Mouse (Mus musculus) intestine, embryonic 15.5 days (tissue): ENCODE data around the gene Fbxl17. TPM values are rescaled to one million over a fixed set of nuclear protein-coding genes. Genes with fewer than 3 reads are reported as not detected.

Source experiments
- ATAC-seq: fragments of 200-750 bp; cut with Nextera tagmentation; 2 replicates; pipeline ENCODE4 v1.8.0; 2017; ENCODE audit warnings: moderate TSS enrichment, moderate library complexity
- H3K27ac ChIP-seq: fragments of 300-500 bp; sonication (generic); 2 replicates; pipeline ENCODE4 v1.5.1; 2015; ENCODE audit warnings: mild to moderate bottlenecking, inconsistent platforms
- H3K27me3 ChIP-seq: fragments of 300-500 bp; sonication (generic); replicated peaks from 2 replicates; pipeline ENCODE4 v1.6.1; 2015; ENCODE audit warnings: inconsistent platforms
- H3K36me3 ChIP-seq: fragments of 300-500 bp; sonication (generic); 2 replicates; pipeline ENCODE4 v1.6.1; 2015; ENCODE audit warnings: inconsistent platforms
- H3K4me1 ChIP-seq: fragments of 300-500 bp; sonication (generic); replicated peaks from 2 replicates; pipeline ENCODE4 v1.6.1; 2015; ENCODE audit warnings: inconsistent platforms
- H3K4me2 ChIP-seq: fragments of 300-500 bp; sonication (generic); replicated peaks from 2 replicates; pipeline ENCODE4 v1.6.1; 2015; ENCODE audit warnings: mild to moderate bottlenecking, inconsistent platforms
- H3K4me3 ChIP-seq: fragments of 300-500 bp; sonication (generic); replicated peaks from 2 replicates; pipeline ENCODE4 v1.5.1; 2015; ENCODE audit warnings: inconsistent platforms
- H3K9ac ChIP-seq: fragments of 300-500 bp; sonication (generic); 2 replicates; pipeline ENCODE4 v1.6.1; 2015; ENCODE audit warnings: inconsistent platforms
- H3K9me3 ChIP-seq: fragments of 300-500 bp; sonication (generic); 2 replicates; pipeline ENCODE4 v1.6.1; 2016; ENCODE audit warnings: inconsistent platforms
- WGBS: fragments of 180-500 bp; shearing (Covaris S2); methylation state at CpG from one replicate; pipeline ENCODE4 v1.1.7; 2015; 5-methylcytosine and 5-hydroxymethylcytosine counted together
- polyA plus RNA-seq: library from polyadenylated mRNA; unstranded; fragments of >200 nt; fragmentation: Nextera tagmentation; extraction: Ambion mirVana; gene quantifications from 2 replicates; pipeline ENCODE4 v1.2.1, GENCODE M21; 2015

Gene Fbxl17
- polyA plus RNA-seq, 1 experiment from 2014 or later: 4.4 TPM

GRCm38 (mm10) chr17:63220821-63221220, 279.0 kb downstream of the Fbxl17 start:
- ATAC-seq: no peak
- Histone ChIP-seq H3K27me3 (no peaks in the 10 kb centered on the region), H3K36me3 (no peaks in the 10 kb centered on the region), H3K27ac (no peak overlapping the region), H3K9ac (no peak overlapping the region), H3K4me2 (no peak overlapping the region), H3K9me3 (no peaks in the 10 kb centered on the region), H3K4me1 (no peaks in the 10 kb centered on the region), H3K4me3 (no peak overlapping the region)
- 51% methylated on average over 5 of the region's 5 CpGs for WGBS

GRCm38 (mm10) chr17:63217016-63217415, 282.8 kb downstream of the Fbxl17 start:
- no peaks in the 10 kb centered on the region for H3K27me3 ChIP-seq
- H3K4me3 ChIP-seq: no peak overlapping the region
- no peak overlapping the region for H3K27ac ChIP-seq
- H3K36me3 ChIP-seq: no peaks in the 10 kb centered on the region
- no peaks in the 10 kb centered on the region for H3K9me3 ChIP-seq
- 100% methylated on average over 1 of the region's 1 CpGs for WGBS
- H3K4me1 ChIP-seq: no peaks in the 10 kb centered on the region
- no peak for ATAC-seq
- no peak overlapping the region for H3K9ac ChIP-seq
- H3K4me2 ChIP-seq: no peak overlapping the region

DNA sequence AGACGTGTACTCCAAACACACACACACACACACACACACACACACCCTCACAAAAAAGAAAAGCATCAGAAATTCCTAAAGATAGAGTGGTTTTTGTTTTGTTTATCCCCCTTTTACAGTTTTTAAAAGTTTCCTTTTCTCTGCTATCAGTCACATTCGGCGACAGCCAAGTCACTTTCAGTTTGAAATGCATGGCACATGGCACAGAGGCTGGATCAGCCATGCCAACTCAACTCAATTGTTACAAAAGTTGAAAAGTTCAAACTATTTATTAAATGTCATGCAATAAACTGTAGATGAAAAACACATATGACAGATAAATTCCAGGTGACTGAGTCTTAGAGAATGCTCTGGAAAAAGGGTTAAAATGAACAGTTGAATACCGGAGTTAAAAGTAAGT, 287.8 kb downstream of the Fbxl17 start:
- Histone ChIP-seq H3K27ac (no peak overlapping the region), H3K4me1 (no peaks in the 10 kb centered on the region), H3K4me3 (no peak overlapping the region), H3K4me2 (no peak overlapping the region), H3K9me3 (no peaks in the 10 kb centered on the region), H3K36me3 (no peaks in the 10 kb centered on the region), H3K27me3 (no peaks in the 10 kb centered on the region), H3K9ac (no peak overlapping the region)
- ATAC-seq: no peak
- 85% methylated on average over 4 of the region's 4 CpGs for WGBS

DNA sequence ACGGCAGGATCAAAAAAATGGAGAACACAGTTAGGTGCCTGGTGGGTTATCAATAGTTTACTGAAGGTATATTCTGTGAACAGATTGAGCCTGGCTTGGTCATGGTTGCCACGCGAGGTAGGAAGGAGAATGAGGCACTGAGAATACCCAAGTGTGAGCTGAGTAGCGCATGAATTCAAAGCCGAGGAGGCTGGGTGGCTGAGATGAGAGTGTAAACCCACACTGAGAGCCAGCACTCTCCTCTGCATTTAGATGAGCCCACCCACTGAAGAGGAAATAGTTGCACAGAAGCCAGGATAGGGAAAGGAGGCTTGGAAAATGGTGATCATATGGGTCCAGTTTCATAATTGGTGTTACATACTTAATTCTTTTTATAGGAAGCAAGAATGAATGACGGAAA, 290.7 kb downstream of the Fbxl17 start:
- H3K27ac ChIP-seq: no peak overlapping the region
- H3K4me3 ChIP-seq: no peak overlapping the region
- no peaks in the 10 kb centered on the region for H3K4me1 ChIP-seq
- no peak overlapping the region for H3K9ac ChIP-seq
- 89% methylated on average over 6 of the region's 6 CpGs for WGBS
- no peak overlapping the region for H3K4me2 ChIP-seq
- no peaks in the 10 kb centered on the region for H3K9me3 ChIP-seq
- H3K27me3 ChIP-seq: no peaks in the 10 kb centered on the region
- no peaks in the 10 kb centered on the region for H3K36me3 ChIP-seq
- no peak for ATAC-seq

GRCm38 (mm10) chr17:63208346-63208745, 291.5 kb downstream of the Fbxl17 start:
- no peak for ATAC-seq
- 85% methylated on average over 4 of the region's 4 CpGs for WGBS

GRCm38 (mm10) chr17:63207714-63208113, 292.1 kb downstream of the Fbxl17 start:
- H3K36me3 ChIP-seq: no peaks in the 10 kb centered on the region
- 91% methylated on average over 9 of the region's 9 CpGs for WGBS
- ATAC-seq: no peak
- no peaks in the 10 kb centered on the region for H3K9me3 ChIP-seq
- no peak overlapping the region for H3K27ac ChIP-seq
- no peak overlapping the region for H3K4me2 ChIP-seq
- no peak overlapping the region for H3K9ac ChIP-seq
- no peaks in the 10 kb centered on the region for H3K4me1 ChIP-seq
- H3K27me3 ChIP-seq: no peaks in the 10 kb centered on the region
- no peak overlapping the region for H3K4me3 ChIP-seq

More at GRCm38 (mm10) chr17:63208346-63208745, 291.5 kb downstream of the Fbxl17 start:
- Histone ChIP-seq H3K27ac (no peak overlapping the region), H3K36me3 (no peaks in the 10 kb centered on the region), H3K9me3 (no peaks in the 10 kb centered on the region), H3K4me3 (no peak overlapping the region), H3K4me1 (no peaks in the 10 kb centered on the region), H3K4me2 (no peak overlapping the region), H3K27me3 (no peaks in the 10 kb centered on the region), H3K9ac (no peak overlapping the region)

- WGBS: 93% methylated on average over 5 of the region's 5 CpGs
- Histone ChIP-seq H3K9me3 (no peaks in the 10 kb centered on the region), H3K9ac (no peak overlapping the region), H3K27ac (no peak overlapping the region), H3K4me3 (no peak overlapping the region), H3K27me3 (no peaks in the 10 kb centered on the region), H3K4me1 (no peaks in the 10 kb centered on the region), H3K36me3 (no peaks in the 10 kb centered on the region), H3K4me2 (no peak overlapping the region)
- no peak for ATAC-seq
These were observed 294.5 kb downstream of the Fbxl17 start for GRCm38 (mm10) chr17:63205316-63205715.

DNA sequence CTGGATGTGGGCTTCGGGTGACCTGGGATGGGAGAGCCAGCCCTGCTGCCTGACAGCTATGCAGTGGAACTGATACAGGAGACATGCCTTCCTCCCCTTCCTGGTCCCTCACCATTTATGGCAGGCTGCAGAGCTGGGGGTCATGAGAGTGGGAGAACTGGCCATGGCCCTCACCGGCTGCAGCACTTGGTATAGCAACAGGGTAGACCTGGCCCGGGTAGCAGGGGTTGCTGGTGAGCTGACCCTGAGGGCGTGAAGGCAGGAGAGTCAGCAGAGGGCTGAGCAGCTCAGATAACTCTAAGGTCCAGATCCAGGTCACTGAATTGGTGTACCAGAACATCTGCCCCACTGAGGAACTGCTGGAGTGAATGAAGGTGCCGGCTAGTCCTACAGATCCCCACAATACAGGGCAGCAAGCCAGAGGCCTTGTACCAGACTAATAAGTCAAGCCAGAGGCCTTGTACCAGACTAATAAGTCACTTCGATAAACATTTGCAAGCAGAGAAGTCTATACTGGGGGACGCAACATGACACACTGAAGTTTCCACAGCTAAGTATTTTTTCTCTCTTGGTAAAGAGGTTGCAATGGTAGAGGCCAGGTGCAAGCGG, 296.1 kb downstream of the Fbxl17 start:
- 64% methylated on average over 8 of the region's 8 CpGs for WGBS
- ATAC-seq: no peak

DNA sequence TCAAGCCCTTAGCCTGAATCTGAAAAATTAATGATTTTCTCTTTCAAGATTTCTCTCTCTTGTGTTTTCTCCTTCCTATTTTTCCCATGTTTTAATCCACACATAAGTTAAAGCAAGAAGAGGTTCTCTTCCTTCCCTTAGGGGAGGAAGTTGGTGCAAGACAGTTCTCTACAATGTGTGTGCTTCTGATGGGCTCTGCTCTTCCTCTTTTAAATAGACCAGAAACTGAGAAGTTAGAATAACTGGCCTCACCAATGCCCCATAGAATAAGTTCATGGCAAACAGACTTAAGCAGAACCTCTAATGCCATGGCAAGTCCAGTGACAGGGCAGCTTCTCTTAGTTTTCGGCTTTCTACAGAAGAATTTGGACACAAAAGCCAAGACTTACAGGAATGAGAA, 301.1 kb downstream of the Fbxl17 start:
- 90% methylated on average over 1 of the region's 1 CpGs for WGBS
- Histone ChIP-seq H3K4me3 (no peak overlapping the region), H3K27me3 (no peaks in the 10 kb centered on the region), H3K4me2 (no peak overlapping the region), H3K36me3 (no peaks in the 10 kb centered on the region), H3K9ac (no peak overlapping the region), H3K27ac (no peak overlapping the region), H3K4me1 (no peaks in the 10 kb centered on the region), H3K9me3 (no peaks in the 10 kb centered on the region)
- ATAC-seq: no peak

More for the DNA sequence above, 296.1 kb downstream of the Fbxl17 start:
- H3K9ac ChIP-seq: no peak overlapping the region
- H3K4me2 ChIP-seq: no peak overlapping the region
- H3K27me3 ChIP-seq: no peaks in the 10 kb centered on the region
- no peak overlapping the region for H3K27ac ChIP-seq
- no peak overlapping the region for H3K4me3 ChIP-seq
- no peaks in the 10 kb centered on the region for H3K9me3 ChIP-seq
- H3K36me3 ChIP-seq: no peaks in the 10 kb centered on the region
- no peaks in the 10 kb centered on the region for H3K4me1 ChIP-seq

- no peak overlapping the region for H3K4me2 ChIP-seq
- H3K4me1 ChIP-seq: no peaks in the 10 kb centered on the region
- ATAC-seq: no peak
- no peaks in the 10 kb centered on the region for H3K36me3 ChIP-seq
- WGBS: 83% methylated on average over 2 of the region's 2 CpGs
- no peak overlapping the region for H3K9ac ChIP-seq
- H3K27ac ChIP-seq: no peak overlapping the region
- no peaks in the 10 kb centered on the region for H3K9me3 ChIP-seq
- no peak overlapping the region for H3K4me3 ChIP-seq
- no peaks in the 10 kb centered on the region for H3K27me3 ChIP-seq
These were observed 304.3 kb downstream of the Fbxl17 start for GRCm38 (mm10) chr17:63195496-63195895.

GRCm38 (mm10) chr17:63193196-63193595, 306.6 kb downstream of the Fbxl17 start:
- H3K9ac ChIP-seq: no peak overlapping the region
- H3K36me3 ChIP-seq: no peaks in the 10 kb centered on the region
- no peaks in the 10 kb centered on the region for H3K27me3 ChIP-seq
- no peak overlapping the region for H3K4me2 ChIP-seq
- H3K4me3 ChIP-seq: no peak overlapping the region
- no peaks in the 10 kb centered on the region for H3K9me3 ChIP-seq
- ATAC-seq: no peak
- WGBS: 73% methylated on average over 7 of the region's 7 CpGs
- no peaks in the 10 kb centered on the region for H3K4me1 ChIP-seq
- H3K27ac ChIP-seq: no peak overlapping the region

DNA sequence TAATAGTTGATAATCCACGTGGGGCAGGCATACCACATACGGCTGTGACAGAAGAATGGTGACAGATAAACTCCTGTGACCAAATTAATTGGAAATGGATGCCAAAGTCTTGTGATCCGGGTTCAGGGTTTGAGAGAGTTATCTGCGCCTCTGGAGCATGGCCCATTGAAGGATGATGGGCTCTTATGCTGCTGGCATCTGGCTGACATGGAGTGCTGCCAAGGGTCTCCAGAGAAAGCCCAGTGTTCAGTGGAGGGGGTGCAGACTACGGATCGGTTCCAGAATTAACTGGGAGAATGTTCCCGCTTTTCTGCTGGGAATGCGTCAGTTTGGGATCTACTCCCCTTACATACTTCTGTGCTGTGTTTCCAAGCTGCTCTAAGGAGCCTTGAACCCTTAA, 308.5 kb downstream of the Fbxl17 start:
- Histone ChIP-seq H3K4me2 (no peak overlapping the region), H3K27ac (no peak overlapping the region), H3K36me3 (no peaks in the 10 kb centered on the region), H3K9ac (no peak overlapping the region), H3K4me1 (no peaks in the 10 kb centered on the region), H3K9me3 (no peaks in the 10 kb centered on the region), H3K27me3 (no peaks in the 10 kb centered on the region), H3K4me3 (no peak overlapping the region)
- 68% methylated on average over 8 of the region's 8 CpGs for WGBS
- ATAC-seq: no peak

DNA sequence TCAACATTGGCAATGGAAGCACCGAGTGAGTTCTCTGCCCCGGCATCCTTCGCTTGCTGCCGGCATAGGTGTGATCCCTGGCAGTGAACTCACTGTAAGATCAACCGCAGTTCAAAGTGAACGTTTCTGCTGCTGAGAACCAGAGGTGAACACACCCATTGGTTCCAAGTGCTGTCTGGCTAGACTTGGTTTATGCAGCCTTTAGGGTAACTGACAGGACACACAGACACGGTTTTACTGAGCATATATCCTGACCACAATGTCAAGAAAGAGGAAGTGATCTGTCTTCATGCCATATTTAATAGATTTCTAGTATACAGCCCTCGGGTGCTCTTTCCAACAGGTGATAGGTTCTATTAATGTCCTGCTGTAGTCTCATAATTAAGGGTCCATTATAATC, 310.5 kb downstream of the Fbxl17 start:
- no peaks in the 10 kb centered on the region for H3K27me3 ChIP-seq
- no peak for ATAC-seq
- H3K9me3 ChIP-seq: no peaks in the 10 kb centered on the region
- H3K27ac ChIP-seq: no peak overlapping the region
- no peak overlapping the region for H3K4me3 ChIP-seq
- 82% methylated on average over 8 of the region's 8 CpGs for WGBS
- H3K36me3 ChIP-seq: no peaks in the 10 kb centered on the region
- H3K4me2 ChIP-seq: no peak overlapping the region
- H3K9ac ChIP-seq: no peak overlapping the region
- no peaks in the 10 kb centered on the region for H3K4me1 ChIP-seq
